Comparison of ENCODE assay signal across 31 mouse cellular contexts in the genomic region with DNA sequence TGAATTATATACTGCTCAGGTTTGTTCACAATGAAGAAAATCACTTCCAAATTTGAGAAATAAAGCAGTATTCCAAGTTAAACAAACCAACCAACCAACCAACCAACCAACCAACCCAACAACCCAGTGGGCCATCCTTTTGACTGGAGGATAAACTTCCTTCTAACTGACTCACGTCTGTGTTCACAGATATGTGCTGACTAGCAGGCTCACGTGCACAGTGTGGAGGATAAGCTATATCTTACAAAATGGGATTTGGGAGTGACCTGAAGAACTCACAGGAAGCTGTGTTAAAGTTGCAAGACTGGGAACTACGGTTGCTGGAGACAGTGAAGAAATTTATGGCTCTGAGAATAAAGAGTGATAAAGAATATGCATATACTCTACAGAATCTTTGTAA. TPM values are rescaled to one million over a fixed set of nuclear protein-coding genes. Genes with fewer than 3 reads are reported as not detected.
"Had no signal": no experiment of that assay in that cellular context is flagged by ENCODE, and none has a peak within 500 bp of the region (broad histone marks: within the 10 kb centered on the region; RNA-seq: fewer than 3 reads in every experiment).

No protein-coding gene starts in this region.

- H3K9me3 ChIP-seq: limb, embryonic 10.5 days; limb, embryonic 12.5 days; limb, embryonic 13.5 days; limb, embryonic 15.5 days; liver, embryonic 13.5 days; liver, embryonic 15.5 days; lung, embryonic 15.5 days; megakaryocyte, embryonic 14.5 days; midbrain, embryonic 10.5 days; midbrain, embryonic 12.5 days; midbrain, embryonic 13.5 days; midbrain, embryonic 15.5 days; neural tube, embryonic 12.5 days; neural tube, embryonic 13.5 days had no signal

- H3K36me3 ChIP-seq: limb, embryonic 10.5 days; liver, embryonic 13.5 days; liver, embryonic 15.5 days; lung, embryonic 15.5 days; midbrain, embryonic 10.5 days; midbrain, embryonic 15.5 days; neural tube, embryonic 13.5 days had no signal

- H3K27me3 ChIP-seq: limb, embryonic 12.5 days; limb, embryonic 13.5 days; limb, embryonic 15.5 days; liver, embryonic 13.5 days; liver, embryonic 15.5 days; lung, embryonic 15.5 days; megakaryocyte, embryonic 14.5 days; midbrain, embryonic 12.5 days; midbrain, embryonic 13.5 days; midbrain, embryonic 15.5 days; neural tube, embryonic 12.5 days; neural tube, embryonic 13.5 days had no signal

- ATAC-seq: lung, postnatal 0 days; midbrain, embryonic 13.5 days; midbrain, embryonic 15.5 days; midbrain, embryonic 16.5 days had no signal

- DNase-seq: left cerebral cortex, postnatal 4 days; liver, embryonic 13.5 days; lung, adult 18-20 months; lung, adult 2 months; lung, embryonic 14.5 days; lung, postnatal 10 days; lung, postnatal 14 days; lung, postnatal 36 days; lung, postnatal 4 days; midbrain, embryonic 14.5 days had no signal

- H3K4me3 ChIP-seq: left cerebral cortex, adult 2 months; limb, embryonic 10.5 days; limb, embryonic 12.5 days; limb, embryonic 13.5 days; limb, embryonic 15.5 days; liver, embryonic 13.5 days; liver, embryonic 15.5 days; lung, embryonic 15.5 days; megakaryocyte, embryonic 14.5 days; midbrain, embryonic 10.5 days; midbrain, embryonic 12.5 days; midbrain, embryonic 13.5 days; midbrain, embryonic 15.5 days; myocyte; neural tube, embryonic 12.5 days; neural tube, embryonic 13.5 days had no signal

- H3K9ac ChIP-seq: limb, embryonic 12.5 days; limb, embryonic 13.5 days; limb, embryonic 15.5 days; liver, embryonic 13.5 days; liver, embryonic 14.5 days; liver, embryonic 15.5 days; lung, embryonic 14.5 days; lung, embryonic 15.5 days; midbrain, embryonic 12.5 days; midbrain, embryonic 13.5 days; midbrain, embryonic 15.5 days; neural tube, embryonic 12.5 days; neural tube, embryonic 13.5 days had no signal

- H3K4me2 ChIP-seq: limb, embryonic 12.5 days; limb, embryonic 13.5 days; limb, embryonic 15.5 days; liver, embryonic 13.5 days; liver, embryonic 15.5 days; lung, embryonic 14.5 days; lung, embryonic 15.5 days; midbrain, embryonic 11.5 days; midbrain, embryonic 12.5 days; midbrain, embryonic 13.5 days; midbrain, embryonic 15.5 days; neural tube, embryonic 12.5 days; neural tube, embryonic 13.5 days had no signal

- H3K27ac ChIP-seq: left cerebral cortex, adult 2 months; limb, embryonic 10.5 days; limb, embryonic 12.5 days; limb, embryonic 13.5 days; limb, embryonic 15.5 days; liver, embryonic 13.5 days; liver, embryonic 14.5 days; liver, embryonic 15.5 days; lung, embryonic 15.5 days; macrophage; midbrain, embryonic 10.5 days; midbrain, embryonic 12.5 days; midbrain, embryonic 13.5 days; midbrain, embryonic 15.5 days; neural tube, embryonic 12.5 days; neural tube, embryonic 13.5 days had no signal

- H3K4me1 ChIP-seq: limb, embryonic 10.5 days; limb, embryonic 15.5 days; liver, embryonic 15.5 days; lung, embryonic 15.5 days; midbrain, embryonic 12.5 days; midbrain, embryonic 15.5 days; neural tube, embryonic 12.5 days had no signal

RNA-seq across cellular contexts. Expression of a gene that starts 32.2 kb away (rescaled TPM):
- polyA plus RNA-seq: liver, adult 2 months; macrophage had no signal
